Mouse (Mus musculus) intestine, embryonic 14.5 days (tissue): ENCODE measurements around the gene Nf2. TPM values are rescaled to one million over a fixed set of nuclear protein-coding genes. Genes with fewer than 3 reads are reported as not detected.

Experiments
- ATAC-seq: fragments of 200-750 bp; cut with Nextera tagmentation; replicated peaks from 2 replicates; pipeline ENCODE4 v1.8.0; 2017; ENCODE audit warnings: low read depth, moderate number of reproducible peaks, moderate TSS enrichment, moderate library complexity; ENCODE audit not compliant: low FRiP score, low TSS enrichment
- DNase-seq: peaks from one replicate; pipeline ENCODE4 v3.0.0-alpha.2; 2018; ENCODE audit warnings: low spot score
- H3K27ac ChIP-seq: fragments of 300-500 bp; sonication (generic); 2 replicates; pipeline ENCODE4 v1.5.1; 2014; ENCODE audit warnings: low read depth, mild to moderate bottlenecking, control low read depth
- H3K27me3 ChIP-seq: fragments of 300-500 bp; sonication (generic); replicated peaks from 2 replicates; pipeline ENCODE4 v1.6.1; 2014; ENCODE audit warnings: low read length, control low read depth; ENCODE audit not compliant: control insufficient read depth, insufficient read depth
- H3K36me3 ChIP-seq: fragments of 300-500 bp; sonication (generic); 2 replicates; pipeline ENCODE4 v1.6.1; 2014; ENCODE audit warnings: low read length, control low read depth; ENCODE audit not compliant: control insufficient read depth, insufficient read depth
- H3K4me1 ChIP-seq: fragments of 300-500 bp; sonication (generic); replicated peaks from 2 replicates; pipeline ENCODE4 v1.6.1; 2014; ENCODE audit warnings: low read length, control low read depth, mixed read lengths; ENCODE audit not compliant: control insufficient read depth, insufficient read depth
- H3K4me2 ChIP-seq: fragments of 300-500 bp; sonication (generic); 2 replicates; pipeline ENCODE4 v1.6.1; 2014; ENCODE audit warnings: low read length
- H3K4me3 ChIP-seq: fragments of 300-500 bp; sonication (generic); 2 replicates; pipeline ENCODE4 v1.5.1; 2014; ENCODE audit warnings: low read depth, low read length, control low read depth, mixed read lengths
- H3K9ac ChIP-seq: fragments of 300-500 bp; sonication (generic); 2 replicates; pipeline ENCODE4 v1.6.1; 2014; ENCODE audit warnings: mild to moderate bottlenecking, low read length
- H3K9me3 ChIP-seq: fragments of 300-500 bp; sonication (generic); 2 replicates; pipeline ENCODE4 v1.6.1; 2016; ENCODE audit warnings: low read length, control low read depth; ENCODE audit not compliant: control insufficient read depth
- WGBS: fragments of 180-500 bp; shearing (Covaris S2); extraction: QIAGEN DNeasy Blood & Tissue Kit; methylation state at CpG from one replicate; pipeline ENCODE4 v1.1.7; 2014; 5-methylcytosine and 5-hydroxymethylcytosine counted together
- polyA plus RNA-seq: library from polyadenylated mRNA; unstranded; fragments of >200 nt; fragmentation: Nextera tagmentation; extraction: Ambion mirVana; gene quantifications from 2 replicates; pipeline ENCODE4 v1.2.1, GENCODE M21; 2014

Nf2 gene
- polyA plus RNA-seq, 1 experiment from 2014 or later, result 42.0 TPM

DNA sequence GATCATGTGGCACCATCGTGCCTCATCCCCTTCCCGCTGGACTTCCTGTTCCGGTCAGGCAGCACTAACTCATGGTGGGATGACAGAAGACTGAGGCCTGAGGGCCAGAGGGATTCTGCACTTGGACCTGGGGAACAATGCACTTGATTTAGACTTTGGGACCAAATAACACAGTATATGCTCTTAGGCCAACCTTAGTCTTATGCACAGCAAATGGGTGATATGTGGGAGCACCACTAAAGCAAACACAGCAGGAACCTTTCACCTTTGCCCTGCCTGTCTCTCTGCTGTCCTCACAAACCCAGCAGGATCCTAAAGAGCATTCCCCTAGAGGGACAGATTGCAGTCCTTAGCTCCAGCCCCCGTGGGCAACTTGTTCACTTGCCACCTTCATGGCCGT, 108.6 kb downstream of the Nf2 start:
- ATAC-seq, result no peak
- Histone ChIP-seq H3K9ac (no peak overlapping the region), H3K36me3 (no peaks in the 10 kb centered on the region; the same call in 1 of the 2 replicates), H3K4me3 (no peak overlapping the region), H3K27ac (no peak overlapping the region), H3K9me3 (no peaks in the 10 kb centered on the region), H3K4me1 (no peaks in the 10 kb centered on the region; the same call in 1 of the 2 replicates), H3K4me2 (no peak overlapping the region), H3K27me3 (peaks cover 26% of the 10 kb centered on the region)
- WGBS, result 64% methylated on average over 5 of the region's 5 CpGs
- DNase-seq, result no peak

DNA sequence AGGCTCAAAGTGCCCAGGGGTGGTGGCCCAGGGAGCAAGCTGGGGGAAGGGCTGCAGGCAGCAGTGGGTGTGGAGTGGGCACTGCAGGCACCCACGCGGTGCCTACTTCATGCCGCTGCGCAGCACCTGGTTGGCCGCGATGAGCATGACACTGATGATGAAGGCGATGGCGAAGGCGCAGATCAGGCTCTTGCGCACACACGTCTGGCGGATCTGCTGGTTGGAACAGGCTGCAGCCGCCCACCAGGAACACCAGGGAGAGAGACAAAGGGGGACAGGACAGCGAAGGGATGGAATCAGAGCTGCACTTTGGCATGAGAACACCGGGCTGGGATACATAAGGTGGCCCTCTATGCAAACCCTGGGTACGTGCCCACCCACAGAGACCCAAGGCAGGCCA, 110.6 kb downstream of the Nf2 start:
- DNase-seq (no peak), ATAC-seq (no peak)
- WGBS, result 93% methylated on average over 16 of the region's 16 CpGs
- H3K9ac ChIP-seq, result no peak overlapping the region
- H3K4me3 ChIP-seq, result no peak overlapping the region
- peaks cover 5% of the 10 kb centered on the region for H3K27me3 ChIP-seq
- H3K27ac ChIP-seq, result no peak overlapping the region
- H3K9me3 ChIP-seq, result no peaks in the 10 kb centered on the region
- H3K36me3 ChIP-seq, result no peaks in the 10 kb centered on the region; the same call in 1 of the 2 replicates
- no peaks in the 10 kb centered on the region for H3K4me1 ChIP-seq
- H3K4me2 ChIP-seq, result no peak overlapping the region

DNA sequence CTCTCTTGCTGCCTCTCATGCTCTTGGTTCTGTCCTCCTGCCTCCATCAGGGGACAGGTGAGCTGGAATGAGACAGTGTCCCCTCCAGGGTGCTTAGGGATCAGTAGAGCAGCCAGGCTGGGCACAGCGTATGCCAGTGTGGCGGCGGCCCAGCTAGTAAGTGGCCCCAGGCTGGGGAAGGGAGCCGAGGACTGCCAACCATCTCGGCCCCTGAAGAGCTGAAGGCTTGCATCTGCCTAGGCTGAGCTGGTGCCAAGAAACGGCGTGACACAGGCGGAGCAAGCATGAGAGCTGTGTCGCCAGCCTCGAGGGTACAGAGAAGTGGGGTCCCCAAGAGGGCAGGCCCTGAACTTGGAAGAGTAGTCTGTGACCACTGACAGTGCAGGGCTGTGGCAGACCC, 111.7 kb downstream of the Nf2 start:
- Histone ChIP-seq H3K27me3 (no peaks in the 10 kb centered on the region), H3K4me1 (no peaks in the 10 kb centered on the region), H3K9me3 (no peaks in the 10 kb centered on the region), H3K4me2 (no peak overlapping the region), H3K36me3 (no peaks in the 10 kb centered on the region; the same call in 1 of the 2 replicates), H3K9ac (no peak overlapping the region), H3K4me3 (no peak overlapping the region), H3K27ac (no peak overlapping the region)
- DNase-seq (no peak), ATAC-seq (no peak)
- WGBS, result 87% methylated on average over 10 of the region's 10 CpGs

- Histone ChIP-seq H3K27me3 (no peaks in the 10 kb centered on the region), H3K4me2 (no peak overlapping the region), H3K9ac (no peak overlapping the region), H3K4me3 (no peak overlapping the region), H3K36me3 (no peaks in the 10 kb centered on the region; the same call in 1 of the 2 replicates), H3K4me1 (no peaks in the 10 kb centered on the region), H3K9me3 (no peaks in the 10 kb centered on the region), H3K27ac (no peak overlapping the region)
- 56% methylated on average over 6 of the region's 6 CpGs for WGBS
- ATAC-seq (no peak), DNase-seq (no peak)
These were observed 113.0 kb downstream of the Nf2 start for GRCm38 (mm10) chr11:4736355-4736754.

DNA sequence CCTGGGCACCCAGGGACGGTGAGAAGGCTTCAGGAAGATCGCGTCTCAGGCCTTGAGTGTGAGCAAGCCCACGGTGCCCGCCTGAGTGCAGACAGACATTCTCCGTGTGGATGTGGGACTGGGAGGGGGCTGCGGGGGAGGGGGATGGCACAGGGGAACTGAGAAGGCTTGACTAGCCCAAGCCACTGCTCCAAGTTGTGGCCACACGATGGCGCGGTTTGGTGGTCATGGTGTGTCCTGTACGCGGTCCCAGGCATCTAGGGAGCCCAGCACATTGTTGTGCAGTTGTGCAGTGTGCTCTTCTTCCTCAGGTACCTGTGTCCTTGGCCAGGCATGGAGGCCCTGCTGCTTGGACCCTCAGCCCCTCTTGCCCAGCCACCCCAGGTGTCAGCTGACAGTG, 115.2 kb downstream of the Nf2 start:
- Histone ChIP-seq H3K27me3 (no peaks in the 10 kb centered on the region), H3K9ac (no peak overlapping the region), H3K4me1 (no peaks in the 10 kb centered on the region), H3K4me3 (no peak overlapping the region), H3K27ac (no peak overlapping the region), H3K36me3 (no peaks in the 10 kb centered on the region; the same call in 1 of the 2 replicates), H3K9me3 (no peaks in the 10 kb centered on the region), H3K4me2 (no peak overlapping the region)
- no peak for DNase-seq
- ATAC-seq, result no peak
- 38% methylated on average over 12 of the region's 12 CpGs for WGBS

GRCm38 (mm10) chr11:4731781-4732180, 117.6 kb downstream of the Nf2 start:
- DNase-seq, result no peak
- no peak overlapping the region for H3K4me3 ChIP-seq
- no peaks in the 10 kb centered on the region for H3K4me1 ChIP-seq
- no peak overlapping the region for H3K9ac ChIP-seq
- H3K9me3 ChIP-seq, result no peaks in the 10 kb centered on the region
- H3K4me2 ChIP-seq, result no peak overlapping the region
- no peak for ATAC-seq
- H3K36me3 ChIP-seq, result no peaks in the 10 kb centered on the region
- 82% methylated on average over 7 of the region's 7 CpGs for WGBS
- no peaks in the 10 kb centered on the region for H3K27me3 ChIP-seq
- H3K27ac ChIP-seq, result no peak overlapping the region

GRCm38 (mm10) chr11:4730913-4731312, 118.4 kb downstream of the Nf2 start:
- WGBS, result 67% methylated on average over 5 of the region's 5 CpGs
- H3K9me3 ChIP-seq, result no peaks in the 10 kb centered on the region
- ATAC-seq (no peak), DNase-seq (no peak)
- H3K4me2 ChIP-seq, result no peak overlapping the region
- no peaks in the 10 kb centered on the region for H3K36me3 ChIP-seq
- H3K4me1 ChIP-seq, result no peaks in the 10 kb centered on the region
- H3K9ac ChIP-seq, result no peak overlapping the region
- H3K27ac ChIP-seq, result no peak overlapping the region
- no peak overlapping the region for H3K4me3 ChIP-seq
- H3K27me3 ChIP-seq, result no peaks in the 10 kb centered on the region

GRCm38 (mm10) chr11:4730096-4730495, 119.2 kb downstream of the Nf2 start:
- DNase-seq, result no peak
- Histone ChIP-seq H3K36me3 (0 out of 2 replicates have a peak, but pooled peaks cover 7% of the 10 kb centered on the region), H3K9me3 (no peaks in the 10 kb centered on the region), H3K27me3 (no peaks in the 10 kb centered on the region), H3K4me1 (no peaks in the 10 kb centered on the region), H3K4me2 (no peak overlapping the region), H3K9ac (no peak overlapping the region), H3K27ac (no peak overlapping the region), H3K4me3 (no peak overlapping the region)
- WGBS, result 73% methylated on average over 6 of the region's 6 CpGs
- ATAC-seq, result no peak

- DNase-seq, result no peak
- Histone ChIP-seq H3K27ac (no peak overlapping the region), H3K9ac (no peak overlapping the region), H3K27me3 (no peaks in the 10 kb centered on the region), H3K4me1 (no peaks in the 10 kb centered on the region), H3K9me3 (no peaks in the 10 kb centered on the region), H3K36me3 (0 out of 2 replicates have a peak, but pooled peaks cover 12% of the 10 kb centered on the region), H3K4me2 (no peak overlapping the region), H3K4me3 (no peak overlapping the region)
- WGBS, result 42% methylated on average over 12 of the region's 12 CpGs
- ATAC-seq, result no peak
These were observed 119.7 kb downstream of the Nf2 start for GRCm38 (mm10) chr11:4729603-4730002.
